Mouse (Mus musculus) midbrain, embryonic 10.5 days (tissue): ENCODE measurements around the gene Dguok. TPM values are rescaled to one million over a fixed set of nuclear protein-coding genes. Genes with fewer than 3 reads are reported as not detected.

ENCODE experiments used
- DNase-seq: peaks from one replicate; pipeline ENCODE4 v3.0.0-alpha.2; 2017; ENCODE audit warnings: low spot score
- H3K27ac ChIP-seq: fragments of 300-500 bp; sonication (generic); replicated peaks from 2 replicates; pipeline ENCODE4 v1.5.1; 2016; ENCODE audit warnings: mild to moderate bottlenecking
- H3K27me3 ChIP-seq: fragments of 300-500 bp; sonication (generic); 2 replicates; pipeline ENCODE4 v1.6.1; 2016; ENCODE audit warnings: low read depth, mild to moderate bottlenecking; ENCODE audit not compliant: poor library complexity, severe bottlenecking
- H3K36me3 ChIP-seq: fragments of 300-500 bp; sonication (generic); 2 replicates; pipeline ENCODE4 v1.6.1; 2016; ENCODE audit warnings: mild to moderate bottlenecking, moderate library complexity
- H3K4me1 ChIP-seq: fragments of 300-500 bp; sonication (generic); 2 replicates; pipeline ENCODE4 v1.6.1; 2016
- H3K4me3 ChIP-seq: fragments of 300-500 bp; sonication (generic); 2 replicates; pipeline ENCODE4 v1.5.1; 2016; ENCODE audit warnings: mild to moderate bottlenecking, moderate library complexity
- H3K9me3 ChIP-seq: fragments of 300-500 bp; sonication (generic); replicated peaks from 2 replicates; pipeline ENCODE4 v1.6.1; 2016; ENCODE audit warnings: mild to moderate bottlenecking
- whole genome bisulfite sequencing: fragments of 180-500 bp; shearing (Covaris S2); methylation state at CpG from one replicate; pipeline ENCODE4 v1.1.7; 2016; 5-methylcytosine and 5-hydroxymethylcytosine counted together
- polyA plus RNA-seq: library from polyadenylated mRNA; unstranded; fragments of >200 nt; fragmentation: Nextera tagmentation; extraction: Ambion mirVana; gene quantifications from 2 replicates; pipeline ENCODE4 v1.2.1, GENCODE M21; 2016

Gene Dguok
- polyA plus RNA-seq, 1 experiment from 2014 or later = 60.3 TPM

DNA sequence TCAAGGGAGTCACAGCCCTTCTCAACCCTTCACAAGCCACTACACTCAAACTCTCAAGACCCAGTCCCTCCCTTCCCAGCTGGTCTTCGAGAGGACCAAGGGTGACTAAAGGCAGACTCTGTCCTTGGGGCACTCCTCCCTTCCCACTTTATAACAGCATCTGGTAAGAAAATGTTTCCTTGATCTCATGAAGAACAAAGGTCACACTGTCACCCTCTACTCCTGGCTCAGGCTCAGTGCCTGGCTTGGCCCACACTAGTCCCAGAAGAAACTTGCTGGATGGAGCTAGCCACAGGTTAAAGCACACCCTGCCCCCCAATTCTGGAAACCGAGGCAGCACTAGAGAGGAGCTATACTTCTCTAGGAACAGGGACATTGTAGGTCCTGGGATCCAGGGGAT lies 61.0 kb downstream of the Dguok start:
- Histone ChIP-seq H3K9me3 (no peaks in the 10 kb centered on the region), H3K36me3 (peaks cover 75% of the 10 kb centered on the region), H3K27ac (no peak overlapping the region), H3K27me3 (no peaks in the 10 kb centered on the region), H3K4me3 (no peak overlapping the region), H3K4me1 (peaks cover 87% of the 10 kb centered on the region)
- DNase-seq = no peak
- WGBS = 89% methylated on average over 2 of the region's 2 CpGs

DNA sequence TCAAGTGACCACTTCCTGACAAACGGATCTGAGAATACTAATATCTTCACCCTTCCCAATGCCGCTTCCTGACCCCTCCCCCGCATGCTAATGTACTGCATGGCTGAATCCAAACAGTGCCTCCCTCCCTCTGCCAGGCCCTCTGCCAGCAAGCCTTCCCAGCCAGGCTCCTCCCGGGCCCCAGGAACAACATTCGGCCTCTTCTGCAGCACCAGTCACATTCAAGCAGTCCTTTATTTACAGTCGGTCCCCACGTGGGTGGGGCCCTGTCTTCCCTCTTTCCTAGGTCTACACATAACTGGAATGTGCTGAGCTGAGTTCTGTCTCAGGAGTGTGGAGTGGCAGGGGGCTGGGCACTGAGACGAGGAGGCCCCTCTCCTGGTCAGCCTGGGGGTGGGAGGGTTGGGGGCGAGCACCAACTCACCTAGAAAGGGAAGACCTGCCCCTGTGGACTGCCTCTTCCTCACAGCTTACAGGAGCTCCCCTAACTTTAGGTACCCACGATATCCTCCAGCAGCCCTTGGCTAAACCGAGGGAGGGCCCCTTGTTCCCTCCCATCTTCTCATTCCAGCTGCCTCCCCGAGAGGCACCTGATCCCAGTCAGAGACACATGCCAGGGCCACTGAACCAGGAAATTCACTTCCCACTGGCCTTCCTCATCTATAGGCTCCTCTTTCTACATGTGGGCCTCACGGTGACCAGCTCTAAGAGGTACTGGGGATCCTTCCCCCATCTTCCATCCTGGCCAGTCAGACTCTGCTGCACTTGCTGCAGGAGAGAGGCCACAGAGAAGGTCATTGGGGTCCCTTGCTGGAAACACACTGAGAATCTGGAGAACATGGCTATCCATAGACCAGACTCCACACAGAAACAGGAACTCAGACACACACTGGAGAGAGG lies 63.1 kb downstream of the Dguok start:
- Histone ChIP-seq H3K27ac (peak overlapping the region; percentile 60), H3K9me3 (no peaks in the 10 kb centered on the region), H3K4me1 (peaks cover 87% of the 10 kb centered on the region), H3K4me3 (peak overlapping the region; percentile 37), H3K27me3 (no peaks in the 10 kb centered on the region), H3K36me3 (peaks cover 68% of the 10 kb centered on the region)
- no peak for DNase-seq
- 13% methylated on average over 13 of the region's 13 CpGs for WGBS

DNA sequence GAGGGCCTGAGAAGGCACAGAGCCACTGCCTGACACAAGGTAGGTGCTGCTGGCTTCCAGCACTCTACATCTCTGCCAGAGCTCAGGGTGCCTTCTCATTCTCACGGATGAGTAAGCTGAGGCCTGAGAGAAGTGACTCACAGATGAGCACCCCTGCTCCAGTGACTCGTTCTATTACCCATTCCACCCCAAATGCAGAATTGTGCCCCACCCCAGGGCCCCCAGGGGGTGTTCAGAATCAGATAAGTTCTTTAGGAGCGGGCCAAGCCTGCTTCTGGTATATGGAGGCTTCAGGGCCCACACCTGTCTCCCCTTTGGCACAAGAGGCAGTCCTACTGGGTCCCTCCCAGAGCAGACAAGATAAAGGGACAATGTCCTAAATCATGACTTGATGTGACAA lies 64.1 kb downstream of the Dguok start:
- H3K27ac ChIP-seq = peak overlapping the region; percentile 97
- peaks cover 68% of the 10 kb centered on the region for H3K36me3 ChIP-seq

DNA sequence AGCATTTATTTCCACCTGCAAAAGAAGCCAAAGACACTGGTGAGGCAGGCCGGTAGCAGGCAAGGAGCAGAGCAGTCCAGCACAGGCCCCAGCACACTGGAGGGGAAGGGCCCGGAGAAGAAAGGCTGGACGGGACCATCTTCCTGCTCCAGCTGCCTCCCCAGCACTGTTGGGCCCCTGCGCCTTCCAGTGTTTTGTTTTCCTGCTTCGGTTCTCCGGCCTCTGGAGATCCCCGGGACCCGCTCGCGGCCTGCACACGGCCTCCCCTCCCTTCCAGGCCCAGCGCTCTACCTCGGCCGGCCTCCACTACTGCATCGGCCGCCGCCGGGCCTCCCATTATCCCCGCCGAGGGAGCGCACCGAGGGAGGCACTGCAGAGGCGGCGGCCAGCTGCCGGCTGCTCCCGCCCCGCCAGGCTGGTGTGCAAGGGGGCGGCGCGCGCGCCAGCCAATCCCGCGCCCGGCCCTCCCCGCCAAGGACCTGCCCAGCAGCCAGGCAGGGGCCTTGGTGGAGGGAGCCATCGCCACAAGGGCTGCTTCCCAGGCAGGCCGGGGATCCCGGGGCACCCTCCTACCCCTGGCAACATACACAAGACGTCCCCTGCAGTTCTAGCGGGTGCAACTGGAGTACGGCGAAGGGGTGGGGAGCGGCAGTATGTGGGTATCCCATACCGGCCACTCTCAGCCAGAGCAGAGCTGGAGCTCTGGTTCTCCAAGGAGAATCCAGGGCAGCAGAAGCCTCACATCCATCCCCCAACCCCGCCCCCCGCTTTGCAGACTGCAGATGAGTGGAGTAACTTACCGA lies 65.3 kb downstream of the Dguok start:
- Histone ChIP-seq H3K27me3 (no peaks in the 10 kb centered on the region), H3K27ac (peak overlapping the region; percentile 97), H3K4me3 (peak overlapping the region; percentile 78), H3K36me3 (peaks cover 65% of the 10 kb centered on the region), H3K4me1 (peaks cover 100% of the 10 kb centered on the region), H3K9me3 (no peaks in the 10 kb centered on the region)
- DNase-seq = peak; percentile 89
- under 1% methylated on average over 48 of the region's 48 CpGs for WGBS

More for the DNA sequence above, 64.1 kb downstream of the Dguok start:
- H3K27me3 ChIP-seq = no peaks in the 10 kb centered on the region
- no peaks in the 10 kb centered on the region for H3K9me3 ChIP-seq
- 35% methylated on average over 3 of the region's 3 CpGs for WGBS
- H3K4me1 ChIP-seq = peaks cover 94% of the 10 kb centered on the region
- peak overlapping the region; percentile 78 for H3K4me3 ChIP-seq
- no peak for DNase-seq

DNA sequence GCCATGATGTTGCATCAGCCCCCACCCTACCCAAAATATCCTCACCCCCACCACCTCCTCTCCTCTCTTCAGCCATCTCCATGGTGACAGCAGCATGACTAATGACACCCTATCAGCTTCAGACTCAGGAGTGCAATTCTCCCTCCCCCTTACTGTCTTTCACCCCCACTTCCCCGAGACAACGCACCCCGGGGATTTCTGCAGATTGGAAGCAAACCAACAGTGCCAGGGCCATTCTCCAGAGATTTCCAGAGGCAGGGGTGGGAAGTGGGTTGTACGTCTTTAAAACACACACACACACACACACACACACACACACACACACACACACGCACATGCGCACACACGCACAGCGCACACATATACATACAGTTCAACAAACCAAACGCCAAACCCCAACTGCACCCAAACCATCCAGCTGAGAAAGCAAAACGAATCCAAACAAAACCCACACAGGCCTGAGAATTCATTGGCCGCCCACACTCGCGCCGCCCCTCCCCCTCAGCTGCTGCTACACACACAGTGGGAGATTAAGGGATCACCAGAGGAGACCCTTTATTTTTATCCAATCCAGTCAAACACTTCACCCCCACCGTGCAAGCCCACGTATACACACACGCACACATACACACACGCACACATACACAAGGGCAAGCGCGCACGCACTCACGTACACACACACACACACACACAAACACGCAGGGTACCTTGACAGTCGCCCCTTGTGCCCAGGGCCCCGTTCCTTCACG lies 66.1 kb downstream of the Dguok start:
- Histone ChIP-seq H3K4me3 (peak overlapping the region; percentile 78), H3K9me3 (no peaks in the 10 kb centered on the region), H3K27me3 (no peaks in the 10 kb centered on the region), H3K27ac (peak overlapping the region; percentile 97), H3K4me1 (peaks cover 100% of the 10 kb centered on the region), H3K36me3 (peaks cover 63% of the 10 kb centered on the region)
- 6% methylated on average over 26 of the region's 26 CpGs for WGBS
- peak; percentile 81 for DNase-seq

DNA sequence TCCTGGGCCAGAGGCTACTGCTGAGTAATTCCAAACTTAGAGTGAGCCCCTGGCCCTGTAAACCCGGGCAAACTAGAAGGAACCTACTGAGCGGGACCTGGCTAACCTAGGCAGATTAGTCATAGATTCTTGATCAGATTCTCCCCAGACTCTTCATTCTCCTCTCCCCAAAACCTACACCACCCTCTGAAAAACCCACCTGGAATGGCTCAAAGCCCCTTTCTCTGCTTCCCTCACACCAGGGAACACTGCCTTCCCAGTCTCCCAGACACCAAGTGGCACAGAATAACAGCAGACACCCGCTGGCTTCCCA lies 66.6 kb downstream of the Dguok start:
- WGBS = 20% methylated on average over 3 of the region's 3 CpGs
- H3K9me3 ChIP-seq = no peaks in the 10 kb centered on the region
- peak overlapping the region; percentile 78 for H3K4me3 ChIP-seq
- H3K27ac ChIP-seq = peak overlapping the region; percentile 97
- peaks cover 100% of the 10 kb centered on the region for H3K4me1 ChIP-seq
- no peaks in the 10 kb centered on the region for H3K27me3 ChIP-seq
- peaks cover 58% of the 10 kb centered on the region for H3K36me3 ChIP-seq
- no peak for DNase-seq

DNA sequence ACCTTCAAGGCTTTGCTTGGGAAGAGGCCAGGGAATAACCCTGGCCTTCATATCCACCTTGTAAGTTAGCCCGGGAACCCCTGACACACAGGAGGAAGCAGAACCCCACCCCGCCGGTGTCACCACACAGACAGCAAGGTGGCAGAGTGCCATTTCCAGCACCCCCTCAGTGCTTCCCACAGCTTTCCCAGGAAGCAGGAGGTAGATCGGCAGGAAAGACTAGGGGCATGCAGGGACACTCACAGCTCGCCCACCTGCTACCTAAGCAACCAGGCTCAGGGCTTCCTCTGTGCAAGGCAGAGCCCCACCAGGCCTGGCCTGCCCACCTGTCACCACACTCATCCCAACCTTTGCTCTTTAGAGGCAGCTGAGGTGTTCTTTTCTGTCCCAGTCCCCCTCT lies 67.0 kb downstream of the Dguok start:
- H3K36me3 ChIP-seq = peaks cover 56% of the 10 kb centered on the region
- peak overlapping the region; percentile 97 for H3K27ac ChIP-seq
- 74% methylated on average over 5 of the region's 5 CpGs for WGBS
- H3K4me1 ChIP-seq = peaks cover 100% of the 10 kb centered on the region
- no peaks in the 10 kb centered on the region for H3K27me3 ChIP-seq
- no peak for DNase-seq
- peak overlapping the region; percentile 78 for H3K4me3 ChIP-seq
- H3K9me3 ChIP-seq = no peaks in the 10 kb centered on the region

DNA sequence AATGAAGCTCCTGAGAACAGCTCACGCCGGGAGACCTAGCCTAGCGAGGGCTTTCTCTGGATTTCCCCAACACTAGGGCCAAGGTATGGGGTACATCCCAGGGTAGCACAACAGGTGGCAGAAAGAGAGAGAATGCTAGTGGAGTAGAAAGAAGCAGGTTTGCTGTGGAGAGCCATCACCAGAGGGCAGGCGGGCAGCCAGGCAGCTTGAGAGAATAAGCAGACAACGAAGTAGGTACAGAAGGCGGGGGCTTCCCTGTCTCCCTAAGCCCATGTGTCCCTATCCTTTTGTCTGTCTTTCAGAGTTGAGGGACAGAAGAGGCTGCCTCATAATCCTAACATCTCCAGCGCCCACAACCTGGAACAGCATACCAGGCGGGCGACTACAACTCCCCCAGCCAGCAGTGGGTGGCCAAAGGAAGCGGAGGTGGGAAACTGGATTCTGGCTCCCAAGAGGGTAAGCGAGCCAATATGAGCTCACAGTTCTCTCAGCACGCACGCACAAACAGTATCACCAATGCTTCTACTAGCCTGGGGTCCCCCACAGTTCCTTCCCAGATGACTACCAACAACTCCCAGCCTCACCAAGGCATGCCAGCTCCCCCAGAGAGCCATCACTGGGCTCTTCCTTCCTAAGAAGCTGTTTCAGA lies 67.5 kb downstream of the Dguok start:
- Histone ChIP-seq H3K9me3 (no peaks in the 10 kb centered on the region), H3K36me3 (peaks cover 60% of the 10 kb centered on the region), H3K4me1 (peaks cover 100% of the 10 kb centered on the region), H3K27ac (peak overlapping the region; percentile 97), H3K27me3 (no peaks in the 10 kb centered on the region), H3K4me3 (peak overlapping the region; percentile 78)
- WGBS = 78% methylated on average over 13 of the region's 13 CpGs
- DNase-seq = no peak

DNA sequence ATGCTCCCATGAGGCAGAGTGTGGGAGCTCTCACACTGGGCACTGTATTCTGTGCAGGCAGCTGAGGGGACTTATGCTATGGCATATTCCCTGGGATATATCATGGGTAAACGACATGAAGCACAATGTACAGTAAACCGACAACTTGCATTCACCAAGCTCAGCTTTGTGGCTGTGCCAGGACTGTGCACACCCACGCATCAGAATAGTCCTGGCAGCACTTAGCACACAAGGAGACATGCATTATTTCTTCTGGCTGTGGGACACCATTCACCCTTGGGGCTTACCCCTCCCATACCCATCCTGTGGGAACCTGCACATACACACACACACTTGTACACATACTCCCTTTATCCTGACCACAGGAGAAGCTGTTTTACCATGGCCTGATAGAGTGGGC lies 68.2 kb downstream of the Dguok start:
- WGBS = 87% methylated on average over 3 of the region's 3 CpGs
- no peaks in the 10 kb centered on the region for H3K9me3 ChIP-seq
- H3K27me3 ChIP-seq = no peaks in the 10 kb centered on the region
- DNase-seq = no peak
- peak overlapping the region; percentile 78; the same call in 1 of the 2 replicates for H3K4me3 ChIP-seq
- peaks cover 100% of the 10 kb centered on the region for H3K4me1 ChIP-seq
- no peak overlapping the region for H3K27ac ChIP-seq
- peaks cover 62% of the 10 kb centered on the region for H3K36me3 ChIP-seq

DNA sequence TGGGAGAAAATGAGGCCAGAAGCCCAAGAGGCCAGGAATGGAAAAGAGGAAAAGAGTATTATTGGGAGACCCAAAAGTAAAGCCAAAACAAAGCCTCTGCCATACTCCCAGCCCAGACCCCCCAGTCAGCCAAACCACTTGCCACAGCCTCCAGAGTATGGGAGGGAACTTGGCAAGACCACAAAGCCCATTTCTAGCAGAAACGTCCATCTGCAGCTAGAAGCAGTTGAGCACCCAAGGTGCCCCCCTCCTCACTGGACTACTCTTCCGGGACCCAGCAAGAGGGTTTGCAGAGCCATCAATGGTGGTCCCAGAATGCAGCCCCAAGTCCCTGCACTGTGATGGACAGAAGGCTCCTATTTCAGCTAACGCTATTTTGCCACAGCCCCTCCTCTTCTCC lies 69.0 kb downstream of the Dguok start:
- H3K4me1 ChIP-seq = peaks cover 99% of the 10 kb centered on the region
- no peaks in the 10 kb centered on the region for H3K27me3 ChIP-seq
- peak overlapping the region; percentile 27; the same call in 1 of the 2 replicates for H3K4me3 ChIP-seq
- 54% methylated on average over 3 of the region's 3 CpGs for WGBS
- H3K9me3 ChIP-seq = no peaks in the 10 kb centered on the region
- H3K27ac ChIP-seq = 0 out of 2 replicates have a peak overlapping the region, but pooled peaks have one; percentile 14
- peaks cover 66% of the 10 kb centered on the region for H3K36me3 ChIP-seq
- DNase-seq = no peak

DNA sequence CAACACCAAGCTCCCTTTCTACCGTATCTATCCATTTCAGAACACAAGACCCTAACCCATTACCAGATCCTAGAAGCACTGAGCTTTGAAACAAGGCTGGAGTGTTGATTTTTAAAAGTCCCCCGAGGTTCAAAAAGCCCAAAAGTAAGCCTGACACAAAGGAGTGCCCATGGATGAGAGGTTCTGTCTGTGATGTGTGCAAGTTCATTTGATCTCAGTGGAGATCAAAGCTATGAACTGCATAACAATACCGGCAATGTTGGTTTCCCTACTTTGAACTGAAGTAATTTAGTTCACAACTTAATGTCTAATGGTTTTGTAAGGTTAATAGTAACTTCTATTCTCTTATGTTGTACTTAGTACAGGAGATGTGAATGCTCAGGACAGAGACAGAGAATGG lies 69.5 kb downstream of the Dguok start:
- Histone ChIP-seq H3K4me3 (no peak overlapping the region), H3K9me3 (no peaks in the 10 kb centered on the region), H3K27ac (no peak overlapping the region), H3K27me3 (no peaks in the 10 kb centered on the region), H3K36me3 (peaks cover 67% of the 10 kb centered on the region), H3K4me1 (peaks cover 98% of the 10 kb centered on the region)
- 65% methylated on average over 3 of the region's 3 CpGs for WGBS
- no peak for DNase-seq

DNA sequence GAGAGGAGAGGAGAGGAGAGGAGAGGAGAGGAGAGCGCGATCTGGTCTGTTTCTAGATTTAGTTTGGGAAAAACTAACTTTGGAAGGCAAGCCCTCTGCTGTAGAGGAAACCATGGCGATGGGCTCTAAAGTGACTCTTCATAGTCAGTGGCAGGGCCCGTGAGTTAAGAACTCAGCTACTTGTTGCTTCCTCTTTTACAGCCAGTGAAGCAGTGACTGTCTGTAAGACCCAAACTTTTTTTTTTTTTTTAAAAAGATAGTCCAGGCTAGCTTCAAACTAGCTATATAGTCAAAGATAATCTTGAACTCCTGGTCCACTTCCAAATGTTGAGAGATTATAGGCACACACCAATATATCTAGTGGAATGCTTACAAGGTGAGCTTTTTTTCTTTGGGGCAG lies 70.2 kb downstream of the Dguok start:
- H3K27me3 ChIP-seq = no peaks in the 10 kb centered on the region
- H3K9me3 ChIP-seq = no peaks in the 10 kb centered on the region
- no peak overlapping the region for H3K4me3 ChIP-seq
- WGBS = 81% methylated on average over 4 of the region's 4 CpGs
- H3K4me1 ChIP-seq = peaks cover 97% of the 10 kb centered on the region
- no peak overlapping the region for H3K27ac ChIP-seq
- DNase-seq = no peak
- H3K36me3 ChIP-seq = peaks cover 73% of the 10 kb centered on the region
